Mouse (Mus musculus): ENCODE measurements around the gene Vps37b. TPM values are rescaled to one million over a fixed set of nuclear protein-coding genes. Genes with fewer than 3 reads are reported as not detected.

Gene Vps37b
- polyA plus RNA-seq, 2 experiments = 8.8 to 11.5 TPM

DNA sequence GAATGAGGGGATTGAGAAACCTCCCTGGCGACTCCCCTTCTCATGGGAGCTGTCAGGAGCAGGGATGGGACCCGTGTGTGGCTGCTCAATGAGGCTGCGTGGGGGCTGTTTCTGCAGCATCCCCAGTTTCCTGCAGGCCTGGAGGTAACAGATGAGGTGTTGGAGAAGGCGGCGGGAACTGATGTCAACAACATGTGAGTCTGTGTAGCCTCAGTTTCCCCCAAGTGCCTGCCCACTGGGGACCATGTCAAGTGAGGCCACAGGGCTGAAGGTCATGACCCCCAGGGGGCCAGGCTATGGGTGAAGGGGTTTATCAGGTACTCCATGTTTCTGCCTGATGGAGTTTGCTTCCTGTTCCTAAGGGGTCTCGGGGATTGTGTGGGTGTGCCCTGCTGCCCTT is 40.7 kb downstream of the Vps37b start:
- TF ChIP-seq EP300 (IDR thresholded peaks at IDR 0.05; ENCODE audit: low read depth) = no peak
- TF ChIP-seq CTCF (IDR thresholded peaks at IDR 0.05; ENCODE audit: low read depth) = no peak
- no peak for DNase-seq (ENCODE audit: low read depth in 3 of 3, low spot score in 3 of 3)
- Histone ChIP-seq H3K4me1 (replicated peaks; ENCODE audit: control insufficient read depth in 2 of 2, insufficient read depth in 2 of 2, low read length in 1 of 2) (no peaks in the 10 kb centered on the region), H3K4me2 (ENCODE audit: low read depth) (no peak overlapping the region), H3K36me3 (replicated peaks; ENCODE audit: control insufficient read depth, insufficient read depth, low read depth) (no peaks in the 10 kb centered on the region), H3K9ac (replicated peaks) (no peak overlapping the region), H3K27me3 (ENCODE audit: control insufficient read depth, insufficient read depth, low read length) (no peaks in the 10 kb centered on the region), H3K27ac (no peak overlapping the region), H3K9me3 (ENCODE audit: control insufficient read depth, low read length) (no peaks in the 10 kb centered on the region), H3K4me3 (ENCODE audit: insufficient read depth in 1 of 2, low read depth in 2 of 2, low read length in 2 of 2) (no peak overlapping the region)
- no peak for ATAC-seq (ENCODE audit: insufficient read depth)
- WGBS (ENCODE audit: insufficient replicate concordance) = 65% methylated on average over 6 of the region's 6 CpGs

- Histone ChIP-seq H3K9ac (replicated peaks) (no peak overlapping the region), H3K27me3 (ENCODE audit: control insufficient read depth, insufficient read depth, low read length) (no peaks in the 10 kb centered on the region), H3K36me3 (replicated peaks; ENCODE audit: control insufficient read depth, insufficient read depth, low read depth) (no peaks in the 10 kb centered on the region), H3K27ac (no peak overlapping the region), H3K4me3 (ENCODE audit: insufficient read depth in 1 of 2, low read depth in 2 of 2, low read length in 2 of 2) (no peak overlapping the region), H3K4me1 (replicated peaks; ENCODE audit: control insufficient read depth in 2 of 2, insufficient read depth in 2 of 2, low read length in 1 of 2) (no peaks in the 10 kb centered on the region), H3K4me2 (ENCODE audit: low read depth) (no peak overlapping the region), H3K9me3 (ENCODE audit: control insufficient read depth, low read length) (no peaks in the 10 kb centered on the region)
- WGBS (ENCODE audit: insufficient replicate concordance) = 71% methylated on average over 20 of the region's 20 CpGs
- DNase-seq (ENCODE audit: low read depth in 3 of 3, low spot score in 3 of 3) = no peak
- no peak for TF ChIP-seq CTCF (IDR thresholded peaks at IDR 0.05; ENCODE audit: low read depth)
- no peak for TF ChIP-seq EP300 (IDR thresholded peaks at IDR 0.05; ENCODE audit: low read depth)
- ATAC-seq (ENCODE audit: insufficient read depth) = no peak
These were observed 41.9 kb downstream of the Vps37b start for GRCm38 (mm10) chr5:123989941-123990885.

- Histone ChIP-seq H3K9ac (replicated peaks) (no peak overlapping the region), H3K4me2 (ENCODE audit: low read depth) (no peak overlapping the region), H3K27me3 (ENCODE audit: control insufficient read depth, insufficient read depth, low read length) (no peaks in the 10 kb centered on the region), H3K4me1 (replicated peaks; ENCODE audit: control insufficient read depth in 2 of 2, insufficient read depth in 2 of 2, low read length in 1 of 2) (no peaks in the 10 kb centered on the region), H3K4me3 (ENCODE audit: insufficient read depth in 1 of 2, low read depth in 2 of 2, low read length in 2 of 2) (no peak overlapping the region), H3K36me3 (replicated peaks; ENCODE audit: control insufficient read depth, insufficient read depth, low read depth) (no peaks in the 10 kb centered on the region), H3K27ac (no peak overlapping the region), H3K9me3 (ENCODE audit: control insufficient read depth, low read length) (no peaks in the 10 kb centered on the region)
- DNase-seq (ENCODE audit: low read depth in 3 of 3, low spot score in 3 of 3) (no peak), ATAC-seq (ENCODE audit: insufficient read depth) (no peak)
- WGBS (ENCODE audit: insufficient replicate concordance) = 62% methylated on average over 4 of the region's 4 CpGs
- TF ChIP-seq CTCF (IDR thresholded peaks at IDR 0.05; ENCODE audit: low read depth) (no peak), EP300 (IDR thresholded peaks at IDR 0.05; ENCODE audit: low read depth) (no peak)
These were observed 44.6 kb downstream of the Vps37b start for GRCm38 (mm10) chr5:123987511-123987910.

GRCm38 (mm10) chr5:123986925-123987324 is 45.1 kb downstream of the Vps37b start:
- TF ChIP-seq CTCF (IDR thresholded peaks at IDR 0.05; ENCODE audit: low read depth) (no peak), EP300 (IDR thresholded peaks at IDR 0.05; ENCODE audit: low read depth) (no peak)
- ATAC-seq (ENCODE audit: insufficient read depth) = no peak
- Histone ChIP-seq H3K9ac (replicated peaks) (no peak overlapping the region), H3K4me1 (replicated peaks; ENCODE audit: control insufficient read depth in 2 of 2, insufficient read depth in 2 of 2, low read length in 1 of 2) (no peaks in the 10 kb centered on the region), H3K27ac (no peak overlapping the region), H3K27me3 (ENCODE audit: control insufficient read depth, insufficient read depth, low read length) (no peaks in the 10 kb centered on the region), H3K4me2 (ENCODE audit: low read depth) (no peak overlapping the region), H3K4me3 (ENCODE audit: insufficient read depth in 1 of 2, low read depth in 2 of 2, low read length in 2 of 2) (no peak overlapping the region), H3K36me3 (replicated peaks; ENCODE audit: control insufficient read depth, insufficient read depth, low read depth) (no peaks in the 10 kb centered on the region), H3K9me3 (ENCODE audit: control insufficient read depth, low read length) (no peaks in the 10 kb centered on the region)
- 68% methylated on average over 2 of the region's 2 CpGs for WGBS (ENCODE audit: insufficient replicate concordance)
- DNase-seq (ENCODE audit: low read depth in 3 of 3, low spot score in 3 of 3) = no peak

DNA sequence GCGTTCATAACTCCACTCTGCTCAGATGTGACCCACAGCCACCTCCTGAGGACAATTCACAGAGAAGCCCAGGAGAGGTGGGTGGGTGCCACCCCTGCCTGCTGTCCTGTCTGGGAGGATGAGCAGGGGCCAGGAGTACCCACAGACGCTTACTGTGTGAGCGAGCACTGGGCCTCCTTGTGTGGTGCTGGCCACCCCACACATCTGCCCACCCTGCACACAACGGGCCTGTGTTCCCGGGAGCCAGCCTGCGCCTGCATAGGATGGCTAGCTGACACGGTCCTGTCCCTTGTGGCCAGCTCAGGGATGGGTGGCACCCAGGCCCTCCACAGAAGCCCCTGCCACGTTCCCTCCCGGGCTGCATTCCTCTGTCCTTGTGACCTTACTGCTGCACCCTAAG is 46.6 kb downstream of the Vps37b start:
- H3K9ac ChIP-seq (replicated peaks) = no peak overlapping the region
- 75% methylated on average over 9 of the region's 9 CpGs for WGBS (ENCODE audit: insufficient replicate concordance)
- no peak for ATAC-seq (ENCODE audit: insufficient read depth)
- no peaks in the 10 kb centered on the region for H3K9me3 ChIP-seq (ENCODE audit: control insufficient read depth, low read length)
- no peaks in the 10 kb centered on the region for H3K27me3 ChIP-seq (ENCODE audit: control insufficient read depth, insufficient read depth, low read length)
- no peak overlapping the region for H3K4me3 ChIP-seq (ENCODE audit: insufficient read depth in 1 of 2, low read depth in 2 of 2, low read length in 2 of 2)
- TF ChIP-seq EP300 (IDR thresholded peaks at IDR 0.05; ENCODE audit: low read depth) (no peak), CTCF (IDR thresholded peaks at IDR 0.05; ENCODE audit: low read depth) (no peak)
- H3K4me1 ChIP-seq (replicated peaks; ENCODE audit: control insufficient read depth in 2 of 2, insufficient read depth in 2 of 2, low read length in 1 of 2) = 0 out of 4 replicates have a peak, but pooled peaks cover 0 to 2% of the 10 kb centered on the region in 2 experiments
- no peak overlapping the region for H3K4me2 ChIP-seq (ENCODE audit: low read depth)
- no peak for DNase-seq (ENCODE audit: low read depth in 3 of 3, low spot score in 3 of 3)
- no peaks in the 10 kb centered on the region for H3K36me3 ChIP-seq (replicated peaks; ENCODE audit: control insufficient read depth, insufficient read depth, low read depth)
- H3K27ac ChIP-seq = no peak overlapping the region
